Mouse (Mus musculus): ENCODE data around the gene Rffl.
A peak's percentile ranks its signal among the peaks of the same experiment; 100 is the strongest.

Gene Rffl

DNA sequence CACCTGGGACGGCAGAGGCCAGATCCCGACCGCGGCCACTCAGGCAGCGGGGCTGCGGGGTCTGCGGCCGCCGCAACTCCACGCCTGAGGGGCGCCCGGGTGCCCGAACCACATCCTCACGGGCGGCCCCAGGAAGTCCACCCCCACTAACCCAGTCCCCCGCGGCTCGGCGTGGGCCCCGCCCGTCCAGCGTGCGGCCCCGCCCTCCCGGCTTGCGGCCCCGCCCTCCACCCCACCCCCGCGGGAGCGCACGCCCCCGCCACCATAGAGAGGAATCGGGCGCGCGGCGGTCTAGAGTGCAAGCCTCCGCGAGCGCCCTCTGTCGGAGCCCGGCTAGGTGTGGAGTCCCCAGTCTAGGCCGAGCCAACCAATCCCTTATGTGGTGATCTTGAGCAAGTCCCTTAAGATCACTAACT lies at the start of gene Rffl:
Gene Rffl, minus strand, starts transcription at position 180 of the 416 bp plus-strand sequence.
- peak; percentile 89 for DNase-seq

DNA sequence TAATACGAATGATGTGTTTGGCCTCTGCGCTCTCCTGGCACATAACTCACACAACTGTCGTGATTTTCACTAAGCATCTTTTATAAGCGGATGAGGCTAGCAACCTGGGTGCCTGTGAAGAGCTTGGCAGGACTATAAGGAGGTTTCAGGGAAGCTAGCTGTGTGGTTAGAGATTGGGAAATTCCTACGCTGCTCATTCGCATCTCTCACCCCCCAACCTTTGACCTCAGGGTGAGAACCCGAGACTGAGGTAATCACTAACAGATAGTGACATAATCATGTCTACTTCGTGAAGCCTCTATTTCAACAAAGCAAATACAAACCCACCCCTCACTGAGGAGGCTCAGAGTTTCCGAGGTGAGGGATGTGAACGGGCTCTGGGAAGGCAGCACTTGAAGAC lies 49.8 kb upstream of the Rffl start:
- no peak for DNase-seq

DNA sequence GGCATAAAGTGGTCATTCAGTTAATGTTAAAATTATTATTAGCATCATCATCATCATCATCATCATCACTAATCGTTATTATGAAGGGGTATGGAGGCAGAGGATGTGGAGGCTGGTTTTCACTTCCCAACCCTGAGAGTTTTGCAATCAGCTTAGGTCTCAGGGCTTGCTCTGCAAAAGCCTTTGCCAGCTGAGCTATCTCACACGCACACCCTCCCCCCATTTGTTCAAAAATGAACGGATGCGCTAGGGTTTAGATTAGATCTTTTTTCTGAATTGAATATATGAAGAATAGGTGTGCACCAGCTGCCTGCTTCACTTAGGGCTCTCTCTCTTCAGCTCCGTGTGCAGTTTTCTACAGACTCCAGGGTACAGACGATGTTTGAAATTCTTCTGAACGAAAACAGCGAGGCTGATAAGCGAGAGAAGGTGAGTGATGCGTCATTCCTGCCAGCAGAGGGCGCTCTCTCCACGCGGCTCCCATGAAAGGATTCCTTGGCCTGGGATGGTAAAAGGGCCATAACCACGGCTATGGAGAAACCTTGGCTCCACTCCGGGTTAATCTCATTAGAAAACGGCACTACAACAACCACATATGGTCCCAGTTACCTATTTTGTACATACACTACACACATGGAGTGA lies 43.8 kb upstream of the Rffl start:
- DNase-seq = peak; percentile 39

DNA sequence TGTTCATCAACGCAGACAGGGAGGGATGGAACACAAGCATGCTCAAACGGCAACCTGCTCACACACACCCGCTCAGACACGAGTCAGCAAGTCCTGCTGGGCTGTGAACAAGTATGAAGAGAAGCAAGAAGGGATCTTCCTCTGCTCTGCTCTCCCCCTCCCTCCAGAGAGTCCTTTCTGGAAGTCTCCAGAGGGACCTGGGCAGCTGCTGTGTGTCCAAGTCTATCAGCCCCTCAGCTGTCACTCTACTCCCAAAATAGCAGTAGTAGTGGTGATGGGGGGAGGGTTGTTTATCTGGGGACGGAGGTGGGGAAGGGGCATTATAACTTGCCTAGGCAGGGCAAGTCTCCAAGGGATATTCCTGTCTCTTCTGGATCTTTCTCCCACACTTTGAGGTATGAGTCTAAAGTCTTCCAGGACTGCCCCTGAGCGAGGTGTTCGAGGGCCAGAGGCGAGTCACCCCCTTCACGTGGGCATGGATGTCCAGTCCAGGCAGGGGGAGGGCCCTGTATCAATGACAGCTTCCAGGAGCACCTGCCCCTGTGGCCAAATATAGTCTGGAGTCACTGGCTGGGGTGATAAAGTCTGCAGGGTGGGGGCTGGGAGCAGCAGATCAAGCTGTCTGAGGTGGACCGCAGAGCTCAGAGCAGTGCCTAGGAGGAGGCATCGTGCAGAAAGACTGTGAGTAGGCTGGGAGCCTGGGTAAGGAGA lies 39.8 kb upstream of the Rffl start:
- DNase-seq = no peak

DNA sequence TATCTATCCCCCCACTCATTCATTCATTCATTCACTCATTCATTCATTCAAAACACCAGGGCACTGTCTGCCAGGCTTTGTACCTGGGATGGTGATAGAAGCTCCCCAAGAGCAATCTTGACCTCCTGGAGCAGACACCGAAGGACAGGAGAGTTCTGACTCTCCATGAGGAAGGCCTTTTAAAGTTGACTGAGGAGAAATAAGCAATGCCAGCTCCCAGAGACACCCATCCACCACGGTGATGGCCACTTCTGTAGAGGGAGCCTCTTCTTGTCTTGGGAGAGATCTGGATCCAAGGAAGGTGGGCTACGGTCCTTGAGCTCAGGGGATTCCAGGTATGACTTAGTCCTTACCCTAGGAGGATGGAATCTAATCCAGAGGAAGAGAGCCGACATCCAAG lies 39.2 kb upstream of the Rffl start, which contains the start of gene Unc45b:
Gene Unc45b, plus strand, starts transcription at position 301 of the 400 bp plus-strand sequence.
- DNase-seq = no peak

DNA sequence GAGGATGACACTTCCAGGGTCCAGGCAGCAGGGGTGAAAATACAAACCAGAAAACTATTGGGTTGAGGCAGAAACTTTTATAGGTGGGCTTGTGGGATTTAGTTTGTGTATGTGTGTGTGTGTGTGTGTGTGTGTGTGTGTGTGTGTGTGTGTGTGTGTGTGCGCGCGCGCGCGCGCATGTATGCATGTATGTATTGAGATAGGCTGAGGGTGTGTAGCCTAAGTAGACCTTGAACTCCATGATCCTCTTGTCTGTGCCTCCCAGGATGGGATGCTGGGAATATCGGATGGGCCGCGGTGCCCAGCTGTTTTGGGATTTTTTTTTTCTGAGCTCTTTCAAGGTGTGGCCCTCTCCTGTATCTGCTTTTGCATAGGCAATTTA lies 37.6 kb upstream of the Rffl start:
- no peak for DNase-seq

DNA sequence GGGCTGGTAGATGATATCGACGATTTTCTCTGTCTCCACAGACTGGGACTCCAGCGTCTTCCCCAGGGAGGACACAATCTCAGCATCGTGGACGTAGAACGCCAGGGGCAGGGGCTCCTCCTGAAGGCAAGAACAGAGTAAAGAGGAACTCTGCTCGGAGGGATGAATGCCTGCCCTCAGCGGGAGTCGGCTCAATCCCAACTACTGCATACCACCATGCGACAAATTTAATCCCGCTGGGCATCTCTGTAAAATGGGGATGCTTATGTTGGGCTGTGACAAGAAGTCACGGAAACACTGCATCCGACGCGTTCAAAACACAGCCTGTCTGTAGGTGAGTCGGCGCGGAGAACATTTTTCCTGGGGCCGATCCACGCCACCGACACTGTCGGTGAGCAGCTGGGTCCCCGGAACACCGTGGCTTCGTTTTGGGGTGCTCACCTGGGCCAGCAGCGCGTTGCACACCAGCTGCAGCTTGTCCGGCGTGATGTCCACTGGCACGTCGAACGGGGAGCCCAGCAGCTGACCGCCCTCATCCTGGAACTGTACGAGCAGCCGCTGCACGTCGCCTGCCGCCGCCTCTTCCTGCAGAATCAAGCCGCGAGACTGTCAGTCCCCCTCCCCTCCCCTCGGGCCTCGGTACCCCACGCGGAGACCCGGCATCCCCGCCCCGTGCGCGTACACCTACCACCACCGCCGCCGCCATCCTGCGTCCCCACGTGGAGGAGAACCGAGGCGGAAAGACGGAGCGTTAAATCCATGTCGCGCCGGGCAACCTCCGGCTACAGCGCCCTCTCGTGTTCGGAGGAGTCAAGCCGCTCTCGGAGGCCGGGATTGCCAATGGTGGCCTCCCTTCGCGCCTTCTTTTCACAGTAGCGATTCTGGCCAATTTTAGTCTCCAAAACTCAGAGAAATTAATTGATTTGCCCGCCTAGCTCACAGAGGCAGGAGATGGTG lies 36.9 kb upstream of the Rffl start, which contains the start of gene Nle1:
Gene Nle1, minus strand, starts transcription at position 761 of the 957 bp plus-strand sequence.
- peak; percentile 82 for DNase-seq

DNA sequence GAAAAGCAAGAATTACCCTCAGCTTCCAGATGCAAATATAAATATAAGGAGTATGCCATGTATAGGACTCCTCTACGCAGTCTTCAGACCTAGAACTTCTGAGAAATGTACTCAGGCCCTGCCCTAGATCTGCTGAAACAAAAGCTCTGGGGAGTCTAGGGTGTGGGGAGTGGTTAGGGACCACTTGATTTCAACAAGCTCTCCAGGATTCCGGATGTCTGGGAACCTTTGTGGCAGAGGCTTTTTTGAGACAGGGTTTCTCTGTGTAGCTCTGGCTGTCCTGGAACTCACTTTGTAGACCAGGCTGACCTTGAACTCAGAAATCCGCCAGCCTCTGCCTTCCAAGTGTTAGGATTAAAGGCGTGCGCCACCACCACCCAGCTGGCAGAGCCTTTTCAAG lies 34.8 kb upstream of the Rffl start:
- DNase-seq = no peak

DNA sequence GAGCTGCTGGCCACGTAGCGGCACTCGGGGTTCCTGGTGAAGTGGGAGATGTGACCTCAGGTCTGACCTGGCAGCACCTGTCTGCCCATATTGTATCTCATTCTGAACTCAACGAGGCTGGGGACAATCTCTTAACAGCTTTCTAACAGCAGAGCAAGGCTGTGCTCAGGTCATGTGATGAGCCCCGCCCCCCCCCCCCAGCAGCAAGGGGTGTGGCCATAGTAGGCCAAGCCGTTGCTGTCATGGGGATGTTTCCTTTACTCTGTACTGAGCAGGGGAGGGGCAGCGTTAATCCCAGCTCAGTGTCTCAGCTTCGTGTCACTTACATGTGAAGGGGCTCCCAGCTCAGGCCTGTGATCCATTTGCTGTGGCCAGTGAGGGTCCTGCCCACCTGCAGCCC lies 33.9 kb upstream of the Rffl start:
- DNase-seq = no peak

DNA sequence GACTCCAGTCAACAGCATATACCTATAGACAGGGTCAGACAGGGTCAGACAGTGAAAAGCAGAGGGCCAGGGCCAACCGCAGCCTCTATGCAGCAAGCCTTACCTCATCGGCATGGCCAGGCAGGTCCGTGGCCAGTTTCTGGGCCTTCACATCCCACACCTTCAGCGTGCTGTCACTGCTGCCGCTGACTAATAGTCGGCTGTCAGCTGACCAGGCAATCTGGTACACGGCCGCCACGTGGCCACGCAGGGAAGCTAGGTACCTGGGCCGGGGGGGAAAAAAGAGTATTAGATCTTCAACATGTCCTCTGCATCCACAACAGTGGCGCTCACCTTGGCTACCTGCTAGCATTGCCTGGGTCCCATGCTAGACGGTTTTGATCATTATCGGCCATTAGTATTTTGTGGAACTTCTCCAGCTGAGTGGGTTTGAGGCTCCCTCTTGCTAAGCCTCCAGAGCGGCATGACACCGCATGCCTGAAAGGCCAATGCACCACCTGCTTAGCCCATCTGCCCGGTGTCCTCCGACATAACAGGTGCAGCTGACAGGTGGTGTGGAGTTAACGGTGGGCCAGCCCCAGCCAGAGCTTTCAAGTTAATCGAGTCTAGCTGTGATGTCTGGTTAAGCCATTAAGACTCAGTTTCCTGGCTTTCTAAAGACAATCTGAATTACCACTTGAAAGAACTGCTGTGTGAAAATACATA lies 30.7 kb upstream of the Rffl start:
- DNase-seq = no peak

DNA sequence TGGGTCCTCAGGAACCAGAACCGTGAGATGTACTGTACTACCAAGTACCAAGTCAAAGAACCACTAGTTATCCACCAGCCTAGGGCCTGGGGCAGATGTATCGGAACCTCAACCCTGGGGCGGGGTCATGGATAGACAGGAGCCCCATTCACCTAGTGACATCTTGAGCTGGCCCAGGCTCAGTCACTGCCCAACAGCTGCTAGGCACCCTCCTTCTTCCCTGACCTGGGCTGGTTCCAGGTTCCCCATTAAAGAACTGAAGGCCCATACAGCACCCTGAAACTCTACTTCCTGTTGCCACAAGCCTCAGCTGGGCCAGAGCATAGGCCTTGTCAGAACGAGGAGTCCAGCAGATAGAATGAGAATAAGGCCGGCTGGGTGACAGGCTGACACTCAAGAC lies 28.7 kb upstream of the Rffl start:
- no peak for DNase-seq

DNA sequence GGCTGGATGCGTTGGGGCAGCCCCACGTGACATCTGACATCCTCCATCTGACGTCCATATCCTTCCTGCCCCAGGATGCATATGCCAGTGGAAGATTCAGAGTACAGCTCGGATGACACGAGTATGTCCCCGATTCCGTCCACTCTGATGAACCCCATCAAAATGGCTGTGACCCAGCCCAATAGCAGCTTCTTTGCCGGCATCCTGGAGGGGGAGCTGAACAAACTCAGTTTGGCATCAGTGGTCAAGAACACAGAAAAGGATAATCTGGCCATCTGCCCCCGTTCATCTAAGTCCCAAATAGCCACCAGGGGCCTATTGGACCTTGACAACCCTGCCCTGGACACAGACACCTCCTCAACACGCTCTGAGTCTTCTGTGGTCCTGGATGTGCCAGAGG lies 26.5 kb upstream of the Rffl start:
- no peak for DNase-seq

DNA sequence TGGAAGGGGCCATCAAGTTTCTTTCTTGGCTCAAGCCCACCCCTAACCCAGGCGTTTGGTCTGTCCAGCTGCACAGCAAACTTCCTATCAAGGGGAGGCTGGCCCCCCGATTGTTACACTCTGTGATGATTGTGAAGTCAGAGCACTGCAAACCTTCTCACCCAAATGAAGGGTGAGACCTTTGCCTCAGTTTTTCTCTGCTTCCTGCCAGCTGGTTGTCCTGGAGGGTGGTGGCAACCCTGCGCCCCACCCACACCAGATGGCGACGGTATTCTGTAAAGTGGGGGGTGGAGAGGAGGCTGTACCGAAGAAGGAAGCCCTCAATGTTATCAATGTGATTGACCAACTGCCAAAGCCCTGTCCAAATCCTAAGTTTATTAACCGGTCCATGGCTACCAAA lies 20.9 kb upstream of the Rffl start, which contains the start of gene Fndc8:
Gene Fndc8, plus strand, starts transcription at position 189 of the 400 bp plus-strand sequence.
- no peak for DNase-seq

DNA sequence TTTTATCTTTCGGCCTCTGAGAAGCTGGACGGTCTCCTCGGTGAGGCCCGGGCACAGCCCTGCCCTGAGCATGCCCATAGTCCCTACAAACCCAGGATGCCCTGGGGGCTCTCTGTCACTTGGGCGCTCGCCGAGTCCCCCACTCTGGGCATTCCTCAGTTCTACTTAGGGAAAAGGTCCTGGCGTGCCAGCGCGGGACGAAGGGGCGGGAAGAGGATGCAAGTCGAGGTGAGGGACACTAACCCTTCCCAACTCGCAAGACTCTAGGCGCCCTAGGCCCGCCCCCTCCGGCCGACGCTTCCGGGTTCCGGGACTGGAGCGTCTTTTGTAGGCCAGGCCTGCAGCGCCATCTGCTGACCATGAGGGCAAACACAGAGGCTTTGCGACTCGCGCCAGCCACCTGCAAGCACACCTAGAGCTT lies 19.3 kb upstream of the Rffl start, which contains the start of gene Rad51d:
Gene Rad51d, minus strand, starts transcription at position 273 of the 421 bp plus-strand sequence.
- DNase-seq = peak; percentile 92

DNA sequence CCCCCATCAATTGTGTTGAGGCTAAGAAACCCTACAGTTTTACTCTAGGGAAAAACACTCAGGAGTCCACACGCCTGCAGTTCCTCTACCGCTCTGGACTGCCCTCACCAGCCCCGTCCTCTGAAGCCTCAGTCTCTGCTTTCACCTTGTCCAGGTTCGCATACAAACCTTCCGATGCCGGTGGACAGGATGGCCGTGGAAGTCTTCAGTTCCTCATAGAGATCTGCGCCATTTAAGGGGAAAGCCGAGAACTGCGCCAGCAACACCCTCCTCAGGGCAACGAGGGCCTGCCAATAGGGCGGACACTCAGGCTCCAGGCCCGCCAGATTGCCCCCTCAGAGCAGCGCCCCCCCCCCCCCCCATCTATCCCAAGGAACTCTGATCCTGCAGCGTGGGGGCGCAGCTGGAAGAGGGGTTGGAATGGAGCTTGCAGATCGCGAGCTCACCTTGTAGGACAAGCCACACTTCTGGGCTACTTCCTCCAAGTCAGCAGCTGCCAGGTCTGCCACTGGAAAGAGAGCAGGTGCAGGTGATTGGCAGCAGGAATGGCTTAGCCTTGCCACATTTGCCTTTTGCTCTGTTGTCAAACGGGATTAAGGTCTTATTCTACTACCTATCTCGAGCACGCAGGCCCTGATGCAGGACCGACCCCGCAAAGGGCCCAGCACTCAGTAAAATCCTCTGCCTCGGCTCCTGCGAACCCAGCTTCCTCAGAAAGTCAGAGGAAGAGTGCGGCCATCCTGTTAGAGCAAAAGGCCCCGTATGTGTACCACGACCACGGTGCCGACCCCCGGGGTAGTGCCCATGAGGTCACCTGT lies 18.7 kb upstream of the Rffl start:
- peak; percentile 40 for DNase-seq

DNA sequence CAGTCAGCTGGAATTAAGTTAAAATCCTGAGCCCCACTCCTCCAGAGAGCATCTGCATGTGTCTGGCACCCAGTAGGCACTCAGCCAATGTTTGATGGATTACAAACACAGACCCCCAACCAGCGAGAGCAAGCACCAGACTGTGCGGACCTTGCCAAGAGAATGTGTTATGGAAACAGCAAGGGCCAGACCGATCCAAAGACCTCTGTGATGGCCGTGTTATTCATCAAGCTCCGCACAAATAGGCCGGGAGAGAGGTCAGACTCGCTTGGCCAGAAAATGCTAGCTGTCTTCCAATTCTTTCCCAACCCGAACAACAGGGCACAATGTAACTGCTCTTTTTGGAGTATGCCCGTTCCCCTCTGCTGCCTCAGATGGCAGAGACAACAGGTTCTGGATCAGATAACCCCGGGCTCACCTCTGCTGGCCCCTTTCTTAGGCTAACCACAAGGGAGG lies 17.5 kb upstream of the Rffl start:
- DNase-seq = peak; percentile 80

DNA sequence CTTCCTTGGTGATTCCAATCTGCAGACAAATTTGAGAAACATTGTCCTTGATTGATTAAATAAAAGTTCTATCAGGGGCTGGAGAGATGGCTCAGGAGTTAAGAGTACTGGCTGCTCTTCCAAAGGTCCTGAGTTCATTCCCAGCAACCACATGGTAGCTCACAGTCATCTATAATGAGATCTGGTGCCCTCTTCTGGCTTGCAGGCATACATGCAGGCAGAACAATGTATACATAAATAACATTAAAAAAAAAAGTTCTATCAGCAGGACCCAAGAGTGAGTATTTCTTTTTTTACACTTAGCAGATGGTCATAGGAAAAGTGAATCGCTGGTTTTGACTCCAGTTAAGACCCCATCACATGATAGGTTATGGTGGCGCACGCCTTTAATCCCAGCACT lies 15.5 kb upstream of the Rffl start:
- DNase-seq = no peak

DNA sequence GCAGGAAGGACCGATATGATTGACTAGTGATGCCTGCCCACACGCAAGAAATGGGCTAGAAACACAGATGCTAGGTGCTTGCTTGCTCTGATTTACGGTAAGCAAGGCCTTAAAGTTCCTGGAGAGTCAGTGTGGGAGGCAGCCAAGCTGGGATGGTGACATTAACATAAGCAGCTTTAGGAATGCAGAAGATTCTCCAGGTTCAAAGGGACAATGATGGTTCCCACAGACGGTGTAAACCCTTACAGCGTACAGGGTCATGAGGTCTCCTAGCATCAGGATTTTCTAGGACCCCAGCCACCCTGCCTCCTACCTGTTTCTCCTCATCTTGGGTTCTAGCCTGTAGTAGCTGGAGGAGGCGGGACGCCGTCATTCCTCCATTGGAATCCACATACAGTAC lies 12.2 kb upstream of the Rffl start:
- no peak for DNase-seq

DNA sequence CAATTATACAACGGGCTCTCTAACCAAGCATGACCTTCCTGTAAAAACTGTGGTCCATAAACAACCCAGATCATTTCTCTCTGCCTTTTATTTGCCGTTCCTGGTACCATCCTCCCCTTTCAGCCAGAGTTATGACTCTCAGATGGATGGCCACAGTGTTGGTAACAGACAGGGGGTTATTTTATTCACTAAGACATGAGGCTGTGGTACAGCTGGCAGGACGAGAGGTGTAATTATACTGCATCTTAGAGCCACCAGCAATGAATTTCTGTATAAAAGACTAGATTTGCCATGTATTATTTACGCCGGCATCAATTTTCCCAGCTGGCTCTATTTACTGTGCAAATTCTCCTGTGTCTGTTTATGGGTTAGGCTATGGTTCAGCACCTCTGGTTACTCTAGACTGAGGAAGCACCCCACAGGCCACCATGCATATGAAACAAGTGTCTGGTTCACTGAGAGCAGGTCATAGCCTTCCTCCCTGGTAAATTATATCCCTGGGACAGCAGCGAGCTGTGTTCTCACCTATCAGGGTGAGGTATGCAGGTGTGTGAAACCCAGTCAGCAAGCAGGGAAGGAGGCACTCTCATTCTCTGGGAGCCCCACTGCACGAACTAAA lies 6.8 kb upstream of the Rffl start:
- DNase-seq = no peak

DNA sequence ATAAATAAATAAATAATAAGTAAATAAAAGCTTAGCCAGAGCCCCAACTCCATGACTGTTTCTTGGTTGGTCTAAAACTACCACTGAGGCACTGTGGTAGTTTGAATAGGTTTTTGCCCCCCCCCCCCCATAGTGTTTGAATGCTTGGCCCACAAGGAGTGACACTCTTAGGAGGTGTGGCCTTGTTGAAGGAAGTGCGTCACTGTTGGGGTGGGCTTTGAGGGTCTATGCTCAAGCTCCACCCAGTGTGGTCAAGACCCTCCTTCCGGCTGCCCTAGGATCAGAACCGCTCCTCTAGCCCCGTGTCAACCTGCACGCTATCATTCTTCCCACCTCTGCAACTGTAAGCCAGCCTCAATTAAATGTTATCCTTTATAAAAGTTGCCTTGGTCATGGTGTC lies 4.6 kb upstream of the Rffl start:
- no peak for DNase-seq

DNA sequence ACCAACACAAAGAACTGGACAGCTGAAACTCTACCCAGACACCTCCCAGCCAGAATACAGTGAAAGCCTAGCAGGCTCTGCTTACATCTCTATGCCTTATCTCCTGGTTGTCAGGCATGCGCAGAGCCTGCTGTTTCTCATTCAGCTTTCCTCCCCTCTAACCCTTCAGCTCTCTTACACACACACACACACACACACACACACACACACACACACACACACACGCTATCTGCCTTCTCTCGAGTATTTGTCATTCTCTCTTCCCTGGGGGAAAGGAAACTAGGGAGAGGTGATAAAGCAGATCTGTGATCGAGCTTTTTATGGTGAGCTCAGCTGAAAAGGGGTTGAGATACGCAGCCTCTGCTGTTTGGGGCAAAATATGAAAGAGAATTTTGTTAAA lies 3.9 kb upstream of the Rffl start:
- no peak for DNase-seq
